Mouse (Mus musculus): ENCODE measurements around the gene Cyp2u1.

Gene Cyp2u1

GRCm38 (mm10) chr3:131259392-131259965, 43.5 kb downstream of the Cyp2u1 start:
- ATAC-seq (ENCODE audit: insufficient number of reproducible peaks, low FRiP score, low TSS enrichment) = no peak

- ATAC-seq (ENCODE audit: insufficient number of reproducible peaks, low FRiP score, low TSS enrichment) = no peak
These were observed 44.1 kb downstream of the Cyp2u1 start for GRCm38 (mm10) chr3:131258921-131259320.

GRCm38 (mm10) chr3:131255399-131255981, 47.5 kb downstream of the Cyp2u1 start:
- no peak for ATAC-seq (ENCODE audit: insufficient number of reproducible peaks, low FRiP score, low TSS enrichment)

GRCm38 (mm10) chr3:131254991-131255390, 48.0 kb downstream of the Cyp2u1 start:
- no peak for ATAC-seq (ENCODE audit: insufficient number of reproducible peaks, low FRiP score, low TSS enrichment)

- no peak for ATAC-seq (ENCODE audit: insufficient number of reproducible peaks, low FRiP score, low TSS enrichment)
These were observed 51.4 kb downstream of the Cyp2u1 start for GRCm38 (mm10) chr3:131251601-131252000.

- no peak for ATAC-seq (ENCODE audit: insufficient number of reproducible peaks, low FRiP score, low TSS enrichment)
These were observed 52.0 kb downstream of the Cyp2u1 start for GRCm38 (mm10) chr3:131250978-131251377.

- ATAC-seq (ENCODE audit: insufficient number of reproducible peaks, low FRiP score, low TSS enrichment) = no peak
These were observed 52.7 kb downstream of the Cyp2u1 start for GRCm38 (mm10) chr3:131250283-131250682.

- ATAC-seq (ENCODE audit: insufficient number of reproducible peaks, low FRiP score, low TSS enrichment) = no peak
These were observed 54.6 kb downstream of the Cyp2u1 start for GRCm38 (mm10) chr3:131248444-131248843.

GRCm38 (mm10) chr3:131247851-131248250, 55.2 kb downstream of the Cyp2u1 start:
- ATAC-seq (ENCODE audit: insufficient number of reproducible peaks, low FRiP score, low TSS enrichment) = no peak

- no peak for ATAC-seq (ENCODE audit: insufficient number of reproducible peaks, low FRiP score, low TSS enrichment)
These were observed 55.6 kb downstream of the Cyp2u1 start for GRCm38 (mm10) chr3:131247447-131247846.

GRCm38 (mm10) chr3:131246579-131247046, 56.4 kb downstream of the Cyp2u1 start:
- no peak for ATAC-seq (ENCODE audit: insufficient number of reproducible peaks, low FRiP score, low TSS enrichment)

- ATAC-seq (ENCODE audit: insufficient number of reproducible peaks, low FRiP score, low TSS enrichment) = 0 out of 2 replicates have a peak, but pooled peaks have one; percentile 21
These were observed 57.1 kb downstream of the Cyp2u1 start for GRCm38 (mm10) chr3:131245766-131246578.
